Mouse (Mus musculus) liver, postnatal 0 days (tissue): ENCODE results near the gene Ccl6. TPM values are rescaled to one million over a fixed set of nuclear protein-coding genes. Genes with fewer than 3 reads are reported as not detected.

Source experiments
- ATAC-seq: fragments of 200-750 bp; cut with Nextera tagmentation; 2 replicates; pipeline ENCODE4 v1.8.0; 2017; ENCODE audit warnings: mild to moderate bottlenecking, moderate library complexity
- DNase-seq: peaks from one replicate; pipeline ENCODE4 v3.0.0-alpha.2; 2016
- H3K27ac ChIP-seq: fragments of 300-500 bp; sonication (generic); 2 replicates; pipeline ENCODE4 v1.5.1; 2014; ENCODE audit warnings: antibody characterized with exemption, moderate library complexity, mild to moderate bottlenecking, low read depth
- H3K27me3 ChIP-seq: fragments of 300-500 bp; sonication (generic); 2 replicates; pipeline ENCODE4 v1.6.1; 2014; ENCODE audit warnings: low read length, control low read depth, mixed read lengths; ENCODE audit not compliant: insufficient read depth
- H3K36me3 ChIP-seq: fragments of 300-500 bp; sonication (generic); replicated peaks from 2 replicates; pipeline ENCODE4 v1.6.1; 2014; ENCODE audit warnings: mild to moderate bottlenecking, control low read depth, low read length, moderate library complexity, mixed read lengths; ENCODE audit not compliant: insufficient read depth
- H3K4me1 ChIP-seq: fragments of 300-500 bp; sonication (generic); 2 replicates; pipeline ENCODE4 v1.6.1; 2014; ENCODE audit warnings: antibody characterized with exemption, mild to moderate bottlenecking, control low read depth; ENCODE audit not compliant: insufficient read depth
- H3K4me2 ChIP-seq: fragments of 300-500 bp; sonication (generic); 2 replicates; pipeline ENCODE4 v1.6.1; 2014; ENCODE audit warnings: low read depth, mild to moderate bottlenecking, low read length, moderate library complexity, mixed read lengths
- H3K4me3 ChIP-seq: fragments of 300-500 bp; sonication (generic); 2 replicates; pipeline ENCODE4 v1.5.1; 2014; ENCODE audit warnings: low read depth, low read length
- H3K9ac ChIP-seq: fragments of 300-500 bp; sonication (generic); replicated peaks from 2 replicates; pipeline ENCODE4 v1.6.1; 2014; ENCODE audit warnings: mild to moderate bottlenecking, moderate library complexity
- H3K9me3 ChIP-seq: fragments of 300-500 bp; sonication (generic); 2 replicates; pipeline ENCODE4 v1.6.1; 2016; ENCODE audit warnings: mild to moderate bottlenecking, control low read depth, low read length, mixed read lengths
- CTCF ChIP-seq: sonication (generic); IDR thresholded peaks from 2 replicates; pipeline ENCODE4 v1.5.1; 2016; ENCODE audit warnings: antibody characterized with exemption, low read depth
- EP300 ChIP-seq: IDR thresholded peaks from 2 replicates; pipeline ENCODE4 v1.6.1; 2016; ENCODE audit warnings: antibody characterized with exemption, low read depth, mild to moderate bottlenecking
- WGBS: fragments of 180-500 bp; shearing (Covaris S2); extraction: QIAGEN DNeasy Blood & Tissue Kit; methylation state at CpG from one replicate; pipeline ENCODE4 v1.1.7; 2014; ENCODE audit not compliant: insufficient replicate concordance; 5-methylcytosine and 5-hydroxymethylcytosine counted together
- polyA plus RNA-seq: library from polyadenylated mRNA; unstranded; fragments of >200 nt; fragmentation: Nextera tagmentation; extraction: Ambion mirVana; gene quantifications from 2 replicates; pipeline ENCODE4 v1.2.1, GENCODE M21; 2015

Ccl6 gene
- 46.9 and 55.2 TPM in 2 replicates for polyA plus RNA-seq

DNA sequence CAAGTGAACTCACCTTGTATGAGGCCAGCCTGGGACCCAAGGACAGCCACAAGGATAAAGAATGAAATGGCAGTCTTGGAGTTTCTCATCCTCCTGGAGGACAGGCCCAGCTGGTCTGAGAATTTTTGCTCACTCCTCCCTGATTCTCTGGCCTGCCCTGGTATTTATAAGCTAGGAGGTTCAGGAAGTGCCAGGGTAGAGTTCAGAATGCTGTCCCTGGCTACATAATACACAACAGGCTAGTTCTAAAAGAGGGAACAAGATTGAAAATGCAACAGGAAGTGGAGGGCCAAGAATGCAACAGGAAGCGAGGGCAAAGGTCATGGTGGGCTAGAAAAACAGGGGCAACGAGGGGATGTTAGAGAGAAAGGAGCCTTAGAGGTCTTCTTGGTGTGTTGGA, at the start of gene Ccl6:
TSS of gene Ccl6 (minus strand) at position 235 of the 400 bp plus-strand sequence.
- no peaks in the 10 kb centered on the region for H3K9me3 ChIP-seq

GRCm38 (mm10) chr11:83641216-83641615, 48.3 kb upstream of the Ccl6 start:
- H3K4me2 ChIP-seq = no peak overlapping the region
- no peak overlapping the region for H3K9ac ChIP-seq
- DNase-seq = no peak
- no peak overlapping the region for H3K27ac ChIP-seq
- H3K36me3 ChIP-seq = no peaks in the 10 kb centered on the region
- peaks cover 3% of the 10 kb centered on the region; the same call in 1 of the 2 replicates for H3K4me1 ChIP-seq
- no peak overlapping the region for H3K4me3 ChIP-seq
- no peaks in the 10 kb centered on the region for H3K27me3 ChIP-seq
- no peak for TF ChIP-seq CTCF
- no peak for TF ChIP-seq EP300
- H3K9me3 ChIP-seq = no peaks in the 10 kb centered on the region
- ATAC-seq = no peak
- 21% methylated on average over 2 of the region's 2 CpGs for WGBS

More for the DNA sequence above, at the start of gene Ccl6:
- ATAC-seq (no peak), DNase-seq (no peak)
- Histone ChIP-seq H3K4me1 (0 out of 2 replicates have a peak, but pooled peaks cover 6% of the 10 kb centered on the region), H3K4me2 (peak within 1 kb of the TSS; percentile 13; the same call in 1 of the 2 replicates), H3K4me3 (no peak within 1 kb of the TSS), H3K27ac (peak within 1 kb of the TSS; percentile 60; the same call in 1 of the 2 replicates), H3K27me3 (no peaks in the 10 kb centered on the region), H3K36me3 (no peaks in the 10 kb centered on the region), H3K9ac (no peak within 1 kb of the TSS)
- WGBS = 20% methylated on average over 2 of the region's 2 CpGs
- TF ChIP-seq EP300 (no peak), CTCF (no peak)

DNA sequence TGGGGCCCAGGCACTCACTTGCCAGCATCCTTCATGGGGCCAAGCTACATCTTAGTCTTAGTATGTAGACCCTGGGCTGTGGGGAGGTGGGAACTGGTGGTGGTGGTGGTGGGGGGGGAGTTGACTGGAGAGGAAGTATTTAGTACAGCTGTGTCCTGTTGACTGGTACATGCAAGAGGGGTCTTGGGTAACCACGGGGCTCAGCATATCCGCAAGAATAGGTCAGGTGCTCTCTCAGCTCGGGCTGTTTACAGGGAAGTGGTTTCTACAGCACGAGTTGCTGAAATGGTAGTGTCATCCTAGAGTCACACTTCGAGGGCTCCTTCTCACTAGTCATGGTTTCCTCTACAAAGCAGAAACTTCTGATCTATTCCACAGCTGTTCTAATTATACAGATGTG, 47.3 kb upstream of the Ccl6 start:
- no peaks in the 10 kb centered on the region for H3K27me3 ChIP-seq
- ATAC-seq (peak; percentile 77), DNase-seq (peak; percentile 61)
- H3K9me3 ChIP-seq = no peaks in the 10 kb centered on the region
- peak overlapping the region; percentile 78 for H3K27ac ChIP-seq
- H3K36me3 ChIP-seq = no peaks in the 10 kb centered on the region
- no peak for TF ChIP-seq EP300
- no peak for TF ChIP-seq CTCF
- H3K9ac ChIP-seq = no peak overlapping the region
- H3K4me2 ChIP-seq = peak overlapping the region; percentile 37
- 24% methylated on average over 5 of the region's 5 CpGs for WGBS
- H3K4me1 ChIP-seq = peaks cover 3% of the 10 kb centered on the region; the same call in 1 of the 2 replicates
- no peak overlapping the region for H3K4me3 ChIP-seq

GRCm38 (mm10) chr11:83639533-83639932, 46.6 kb upstream of the Ccl6 start:
- TF ChIP-seq CTCF = peak; percentile 64
- TF ChIP-seq EP300 = no peak
- Histone ChIP-seq H3K4me2 (no peak overlapping the region), H3K4me3 (no peak overlapping the region), H3K9me3 (no peaks in the 10 kb centered on the region), H3K36me3 (no peaks in the 10 kb centered on the region), H3K27me3 (no peaks in the 10 kb centered on the region), H3K27ac (peak overlapping the region; percentile 70), H3K4me1 (peaks cover 3% of the 10 kb centered on the region; the same call in 1 of the 2 replicates), H3K9ac (no peak overlapping the region)
- WGBS = 35% methylated on average over 3 of the region's 3 CpGs
- DNase-seq (peak; percentile 23), ATAC-seq (peak; percentile 51; the same call in 1 of the 2 replicates)

- Histone ChIP-seq H3K4me1 (peaks cover 3% of the 10 kb centered on the region; the same call in 1 of the 2 replicates), H3K4me2 (no peak overlapping the region), H3K4me3 (no peak overlapping the region), H3K27ac (peak overlapping the region; percentile 70), H3K27me3 (no peaks in the 10 kb centered on the region), H3K36me3 (no peaks in the 10 kb centered on the region), H3K9me3 (no peaks in the 10 kb centered on the region), H3K9ac (no peak overlapping the region)
- ATAC-seq (no peak), DNase-seq (no peak)
- WGBS = 48% methylated on average over 2 of the region's 2 CpGs
- no peak for TF ChIP-seq CTCF
Measured at GRCm38 (mm10) chr11:83638934-83639333, 46.0 kb upstream of the Ccl6 start.

DNA sequence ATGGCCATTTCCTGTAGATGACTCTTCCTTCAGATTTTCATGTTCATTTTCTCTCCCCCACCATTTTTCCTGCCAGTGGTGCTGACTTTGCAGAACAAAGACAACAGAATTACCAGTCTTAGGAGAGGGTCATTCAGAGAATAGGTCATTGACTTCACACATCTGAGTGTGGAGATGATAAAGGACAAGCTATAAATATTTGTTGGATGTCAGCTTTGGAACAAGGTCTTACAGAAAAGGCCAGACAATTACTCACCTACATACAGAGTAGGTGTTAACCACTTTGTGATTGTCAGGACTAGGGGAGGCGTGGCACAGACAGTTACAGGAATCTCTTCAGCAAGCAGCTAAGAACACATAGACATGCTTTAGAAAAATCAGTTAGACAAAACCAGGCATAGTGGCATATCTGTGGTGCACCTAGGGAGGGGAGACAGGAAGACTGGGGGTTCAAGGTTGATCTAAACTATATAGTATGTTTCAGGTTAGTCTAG, 43.9 kb upstream of the Ccl6 start:
- H3K27me3 ChIP-seq = no peaks in the 10 kb centered on the region
- H3K4me3 ChIP-seq = no peak overlapping the region
- no peak overlapping the region for H3K4me2 ChIP-seq
- ATAC-seq = no peak
- H3K36me3 ChIP-seq = no peaks in the 10 kb centered on the region
- WGBS = 55% methylated on average over 1 of the region's 1 CpGs
- H3K4me1 ChIP-seq = peaks cover 3% of the 10 kb centered on the region; the same call in 1 of the 2 replicates
- no peak overlapping the region for H3K27ac ChIP-seq
- H3K9me3 ChIP-seq = no peaks in the 10 kb centered on the region
- TF ChIP-seq EP300 (no peak), CTCF (no peak)
- no peak overlapping the region for H3K9ac ChIP-seq
- no peak for DNase-seq
